Mouse (Mus musculus) liver, embryonic 13.5 days (tissue): Measurements from ENCODE around the gene Nectin2. TPM values are rescaled to one million over a fixed set of nuclear protein-coding genes. Genes with fewer than 3 reads are reported as not detected.

Experiments
- ATAC-seq: fragments of 200-750 bp; cut with Nextera tagmentation; 2 replicates; pipeline ENCODE4 v1.8.0; 2017; ENCODE audit warnings: low read depth, mild to moderate bottlenecking, moderate number of reproducible peaks, moderate library complexity
- DNase-seq: peaks from one replicate; pipeline ENCODE4 v3.0.0; 2022
- H3K27ac ChIP-seq: fragments of 300-500 bp; sonication (generic); 2 replicates; pipeline ENCODE4 v1.5.1; 2015; ENCODE audit warnings: moderate library complexity, mild to moderate bottlenecking, inconsistent platforms
- H3K27me3 ChIP-seq: fragments of 300-500 bp; sonication (generic); 2 replicates; pipeline ENCODE4 v1.6.1; 2015; ENCODE audit warnings: mild to moderate bottlenecking, inconsistent platforms
- H3K36me3 ChIP-seq: fragments of 300-500 bp; sonication (generic); 2 replicates; pipeline ENCODE4 v1.6.1; 2015; ENCODE audit warnings: mild to moderate bottlenecking, inconsistent platforms
- H3K4me1 ChIP-seq: fragments of 300-500 bp; sonication (generic); replicated peaks from 2 replicates; pipeline ENCODE4 v1.6.1; 2015; ENCODE audit warnings: inconsistent platforms
- H3K4me2 ChIP-seq: fragments of 300-500 bp; sonication (generic); 2 replicates; pipeline ENCODE4 v1.6.1; 2015; ENCODE audit warnings: inconsistent platforms, mild to moderate bottlenecking, moderate library complexity
- H3K4me3 ChIP-seq: fragments of 300-500 bp; sonication (generic); replicated peaks from 2 replicates; pipeline ENCODE4 v1.5.1; 2015; ENCODE audit warnings: mild to moderate bottlenecking, inconsistent platforms
- H3K9ac ChIP-seq: fragments of 300-500 bp; sonication (generic); 2 replicates; pipeline ENCODE4 v1.6.1; 2015; ENCODE audit warnings: mild to moderate bottlenecking, inconsistent platforms
- H3K9me3 ChIP-seq: fragments of 300-500 bp; sonication (generic); replicated peaks from 2 replicates; pipeline ENCODE4 v1.6.1; 2016; ENCODE audit warnings: inconsistent platforms
- WGBS: fragments of 180-500 bp; shearing (Covaris S2); methylation state at CpG from one replicate; pipeline ENCODE4 v1.1.7; 2015; ENCODE audit not compliant: insufficient replicate concordance; 5-methylcytosine and 5-hydroxymethylcytosine counted together
- polyA plus RNA-seq: library from polyadenylated mRNA; unstranded; fragments of >200 nt; fragmentation: Nextera tagmentation; extraction: Ambion mirVana; gene quantifications from 2 replicates; pipeline ENCODE4 v1.2.1, GENCODE M21; 2015

The Nectin2 gene
- polyA plus RNA-seq, 1 experiment from 2014 or later = 18.2 TPM

- Histone ChIP-seq H3K27ac (peak overlapping the region; percentile 55), H3K9ac (peak overlapping the region; percentile 22; the same call in 1 of the 2 replicates), H3K4me2 (0 out of 2 replicates have a peak overlapping the region, but pooled peaks have one; percentile 15), H3K36me3 (peaks cover 13% of the 10 kb centered on the region; the same call in 1 of the 2 replicates), H3K4me1 (peaks cover 70% of the 10 kb centered on the region), H3K4me3 (no peak overlapping the region), H3K9me3 (no peaks in the 10 kb centered on the region), H3K27me3 (no peaks in the 10 kb centered on the region)
- ATAC-seq = peak; percentile 16; the same call in 1 of the 2 replicates
- WGBS = 28% methylated on average over 8 of the region's 8 CpGs
- no peak for DNase-seq
Measured at GRCm38 (mm10) chr7:19741329-19742031, 8.8 kb downstream of the Nectin2 start.

- H3K4me1 ChIP-seq = peaks cover 75% of the 10 kb centered on the region
- H3K4me3 ChIP-seq = no peak overlapping the region
- ATAC-seq (no peak), DNase-seq (no peak)
- H3K36me3 ChIP-seq = peaks cover 14% of the 10 kb centered on the region; the same call in 1 of the 2 replicates
- no peak overlapping the region for H3K4me2 ChIP-seq
- no peak overlapping the region for H3K27ac ChIP-seq
- H3K9ac ChIP-seq = no peak overlapping the region
- 63% methylated on average over 11 of the region's 11 CpGs for WGBS
- no peaks in the 10 kb centered on the region for H3K9me3 ChIP-seq
- no peaks in the 10 kb centered on the region for H3K27me3 ChIP-seq
Measured at GRCm38 (mm10) chr7:19740269-19740668, 10.0 kb downstream of the Nectin2 start.

DNA sequence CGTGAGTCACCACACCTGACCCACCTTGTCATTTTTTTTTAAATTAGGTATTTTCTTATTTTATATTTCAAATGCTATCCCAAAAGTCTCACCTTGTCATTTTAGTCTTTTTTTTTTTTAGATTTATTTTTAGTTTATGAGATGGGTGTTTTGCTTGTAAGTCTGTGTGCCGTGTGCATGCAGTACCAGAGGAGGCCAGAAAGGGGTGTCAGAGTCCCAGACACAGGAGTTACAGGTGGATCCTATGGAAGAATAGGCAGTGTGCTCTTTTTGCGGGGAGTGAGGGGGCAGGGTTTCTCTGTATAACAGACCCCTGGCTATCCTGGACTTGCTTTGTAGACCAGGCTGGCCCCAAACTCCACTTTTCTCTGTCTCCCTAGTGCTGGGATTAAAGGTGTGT, 11.5 kb downstream of the Nectin2 start:
- Histone ChIP-seq H3K9me3 (no peaks in the 10 kb centered on the region), H3K9ac (no peak overlapping the region), H3K4me3 (no peak overlapping the region), H3K4me1 (peaks cover 74% of the 10 kb centered on the region), H3K4me2 (no peak overlapping the region), H3K36me3 (peaks cover 18% of the 10 kb centered on the region; the same call in 1 of the 2 replicates), H3K27me3 (no peaks in the 10 kb centered on the region), H3K27ac (no peak overlapping the region)
- ATAC-seq = no peak
- no peak for DNase-seq
- 74% methylated on average over 3 of the region's 3 CpGs for WGBS

GRCm38 (mm10) chr7:19736389-19737057, 13.8 kb downstream of the Nectin2 start:
- Histone ChIP-seq H3K9ac (peak overlapping the region; percentile 55), H3K9me3 (no peaks in the 10 kb centered on the region), H3K4me1 (peaks cover 56% of the 10 kb centered on the region), H3K36me3 (peaks cover 18% of the 10 kb centered on the region; the same call in 1 of the 2 replicates), H3K4me2 (peak overlapping the region; percentile 59), H3K4me3 (peak overlapping the region; percentile 28), H3K27me3 (no peaks in the 10 kb centered on the region), H3K27ac (peak overlapping the region; percentile 89)
- ATAC-seq (peak; percentile 93), DNase-seq (peak; percentile 50)
- WGBS = 16% methylated on average over 16 of the region's 16 CpGs

DNA sequence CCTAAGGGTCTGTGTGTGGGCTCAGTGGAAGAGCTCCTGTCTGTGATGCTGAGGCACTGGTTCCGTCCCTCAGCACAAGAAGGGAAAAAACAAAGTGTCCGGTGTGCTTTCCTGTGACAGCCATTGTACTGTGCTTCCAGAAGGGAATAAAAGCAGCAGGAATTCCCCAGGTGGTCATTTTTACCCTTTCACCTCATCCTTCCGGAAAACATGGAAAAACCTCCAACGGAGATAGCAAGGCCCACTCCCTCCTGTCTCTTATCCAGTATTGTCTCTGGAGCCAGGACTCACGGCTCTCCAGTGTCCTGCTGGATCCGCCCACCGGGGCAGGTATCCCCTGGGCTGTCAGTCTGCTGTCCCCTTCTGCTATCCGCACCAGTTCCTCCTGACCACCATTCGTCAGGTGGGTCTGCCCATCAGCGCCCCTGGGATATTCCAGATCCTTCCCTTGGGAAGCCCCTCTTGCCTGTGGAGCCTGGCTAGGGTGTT, 16.1 kb downstream of the Nectin2 start:
- no peak for ATAC-seq
- no peak for DNase-seq
- Histone ChIP-seq H3K36me3 (peaks cover 34% of the 10 kb centered on the region), H3K4me2 (no peak overlapping the region), H3K9me3 (no peaks in the 10 kb centered on the region), H3K4me3 (no peak overlapping the region), H3K9ac (no peak overlapping the region), H3K27ac (no peak overlapping the region; the same call in 1 of the 2 replicates), H3K4me1 (peaks cover 43% of the 10 kb centered on the region), H3K27me3 (no peaks in the 10 kb centered on the region)
- 73% methylated on average over 10 of the region's 10 CpGs for WGBS

- WGBS = 79% methylated on average over 4 of the region's 4 CpGs
- Histone ChIP-seq H3K36me3 (peaks cover 25% of the 10 kb centered on the region), H3K9me3 (no peaks in the 10 kb centered on the region), H3K4me3 (no peak overlapping the region), H3K27ac (no peak overlapping the region), H3K27me3 (no peaks in the 10 kb centered on the region), H3K4me2 (no peak overlapping the region), H3K4me1 (peaks cover 12% of the 10 kb centered on the region), H3K9ac (no peak overlapping the region)
- DNase-seq = no peak
- ATAC-seq = no peak
Measured at GRCm38 (mm10) chr7:19726541-19726940, 23.7 kb downstream of the Nectin2 start.

DNA sequence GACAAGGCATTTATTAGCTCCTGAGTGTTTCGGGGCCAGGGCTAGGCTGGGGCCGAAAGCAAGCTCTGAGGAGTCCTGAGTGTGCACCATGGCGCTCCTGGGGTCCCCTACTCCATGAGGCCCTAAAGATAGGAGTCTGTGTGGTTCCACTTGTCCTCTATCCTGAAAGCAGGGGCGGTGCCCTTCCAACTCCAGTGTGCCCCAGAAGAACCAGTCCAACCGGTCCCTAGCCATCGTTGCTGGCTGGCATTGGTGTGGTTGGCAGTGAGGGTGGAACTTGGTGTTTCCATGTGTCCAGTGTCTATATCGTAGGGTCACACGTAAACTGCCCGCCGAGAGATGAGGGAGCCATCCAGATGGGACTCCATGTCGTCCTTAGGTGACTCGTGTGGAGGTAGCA, 26.1 kb downstream of the Nectin2 start:
- peaks cover 13% of the 10 kb centered on the region for H3K4me1 ChIP-seq
- 0 out of 2 replicates have a peak, but pooled peaks cover 4% of the 10 kb centered on the region for H3K9me3 ChIP-seq
- no peak overlapping the region for H3K4me2 ChIP-seq
- no peak for ATAC-seq
- WGBS = 79% methylated on average over 12 of the region's 12 CpGs
- H3K4me3 ChIP-seq = no peak overlapping the region
- no peak overlapping the region for H3K9ac ChIP-seq
- H3K36me3 ChIP-seq = peaks cover 9% of the 10 kb centered on the region
- no peak overlapping the region for H3K27ac ChIP-seq
- no peaks in the 10 kb centered on the region for H3K27me3 ChIP-seq
- no peak for DNase-seq

DNA sequence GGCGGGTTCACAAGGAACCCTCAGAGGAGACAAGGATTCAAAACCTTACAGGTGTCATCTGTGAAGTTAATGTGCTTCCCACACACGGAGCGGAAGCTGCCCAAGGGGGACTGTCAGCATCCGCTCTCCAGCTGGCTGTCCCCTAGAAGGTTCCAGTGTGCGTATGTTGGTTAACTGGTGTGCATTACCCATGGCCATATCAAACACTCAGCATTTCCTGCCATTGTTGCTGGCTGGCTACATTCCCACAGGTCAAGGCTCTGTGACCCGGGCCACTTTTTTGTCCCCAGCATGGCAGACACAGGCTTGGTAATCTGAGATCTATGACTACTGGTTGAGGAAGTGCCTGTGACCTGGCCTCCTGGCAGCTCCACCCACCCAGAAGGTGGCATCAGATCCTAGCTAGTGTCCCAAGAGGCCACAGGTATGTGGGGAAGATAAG, 27.5 kb downstream of the Nectin2 start:
- ATAC-seq (peak; percentile 47), DNase-seq (no peak)
- H3K27me3 ChIP-seq = no peaks in the 10 kb centered on the region
- peaks cover 17% of the 10 kb centered on the region for H3K4me1 ChIP-seq
- H3K27ac ChIP-seq = peak overlapping the region; percentile 34; the same call in 1 of the 2 replicates
- no peak overlapping the region for H3K4me3 ChIP-seq
- 44% methylated on average over 6 of the region's 6 CpGs for WGBS
- H3K36me3 ChIP-seq = peaks cover 4% of the 10 kb centered on the region; the same call in 1 of the 2 replicates
- 0 out of 2 replicates have a peak, but pooled peaks cover 4% of the 10 kb centered on the region for H3K9me3 ChIP-seq
- no peak overlapping the region for H3K4me2 ChIP-seq
- no peak overlapping the region for H3K9ac ChIP-seq

- WGBS = 61% methylated on average over 4 of the region's 4 CpGs
- Histone ChIP-seq H3K4me1 (peaks cover 37% of the 10 kb centered on the region), H3K9me3 (0 out of 2 replicates have a peak, but pooled peaks cover 4% of the 10 kb centered on the region), H3K9ac (no peak overlapping the region), H3K36me3 (peaks cover 4% of the 10 kb centered on the region; the same call in 1 of the 2 replicates), H3K4me3 (no peak overlapping the region), H3K27ac (no peak overlapping the region), H3K27me3 (no peaks in the 10 kb centered on the region), H3K4me2 (no peak overlapping the region)
- DNase-seq (no peak), ATAC-seq (no peak)
Measured at GRCm38 (mm10) chr7:19719200-19719599, 31.1 kb downstream of the Nectin2 start.

GRCm38 (mm10) chr7:19718297-19718952, 31.9 kb downstream of the Nectin2 start:
- Histone ChIP-seq H3K9me3 (0 out of 2 replicates have a peak, but pooled peaks cover 4% of the 10 kb centered on the region), H3K36me3 (peaks cover 12% of the 10 kb centered on the region), H3K9ac (no peak overlapping the region), H3K27ac (no peak overlapping the region), H3K4me3 (no peak overlapping the region), H3K4me1 (peaks cover 44% of the 10 kb centered on the region), H3K4me2 (no peak overlapping the region), H3K27me3 (no peaks in the 10 kb centered on the region)
- DNase-seq (no peak), ATAC-seq (no peak)
- WGBS = 70% methylated on average over 5 of the region's 5 CpGs

- Histone ChIP-seq H3K4me2 (no peak overlapping the region), H3K4me3 (no peak overlapping the region), H3K9me3 (0 out of 2 replicates have a peak, but pooled peaks cover 4% of the 10 kb centered on the region), H3K27me3 (no peaks in the 10 kb centered on the region), H3K4me1 (peaks cover 41% of the 10 kb centered on the region), H3K36me3 (peaks cover 22% of the 10 kb centered on the region), H3K9ac (no peak overlapping the region), H3K27ac (no peak overlapping the region)
- ATAC-seq (no peak), DNase-seq (no peak)
- WGBS = 67% methylated on average over 4 of the region's 4 CpGs
Measured at GRCm38 (mm10) chr7:19717346-19717745, 32.9 kb downstream of the Nectin2 start.
